Mouse (Mus musculus) olfactory bulb, adult 2 months (tissue): ENCODE results near the gene Nox1.
"Not testable (repeated sequence)": the region's sequence is repeated elsewhere in the genome, so short reads cannot be mapped to it uniquely, and the experiment has no call there.

Experiments used
- CTCF ChIP-seq: fragments of 200-500 bp; IDR thresholded peaks from 2 replicates; pipeline ENCODE4 v1.5.1; 2012; ENCODE audit warnings: low read depth, mild to moderate bottlenecking, low read length, moderate library complexity; ENCODE audit not compliant: insufficient read depth
- POLR2A ChIP-seq: fragments of 200-500 bp; IDR thresholded peaks from 2 replicates; pipeline ENCODE4 v1.6.1; 2012; ENCODE audit warnings: mild to moderate bottlenecking, low read depth, low read length, moderate library complexity; ENCODE audit not compliant: insufficient read depth

DNA sequence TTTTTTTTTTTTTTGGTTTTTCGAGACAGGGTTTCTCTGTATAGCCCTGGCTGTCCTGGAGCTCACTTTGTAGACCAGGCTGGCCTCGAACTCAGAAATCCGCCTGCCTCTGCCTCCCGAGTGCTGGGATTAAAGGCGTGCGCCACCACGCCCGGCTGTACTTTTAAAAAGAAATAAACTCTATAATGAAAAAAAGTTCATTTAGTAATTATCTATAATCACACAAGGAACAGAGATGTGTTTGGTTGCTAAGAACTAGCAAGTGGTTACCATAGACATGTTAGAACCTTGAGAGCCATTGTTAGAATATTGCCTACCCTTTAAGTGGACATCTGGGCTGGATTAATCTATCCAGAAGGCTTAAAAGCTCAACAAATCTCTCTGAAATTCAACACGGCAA lies 34.6 kb downstream of the Nox1 start, which contains the start of gene Arl13a:
- not testable (repeated sequence) for TF ChIP-seq CTCF, POLR2A
